Mouse (Mus musculus): ENCODE data around the gene Creb1.
"Not testable (repeated sequence)": the region's sequence is repeated elsewhere in the genome, so short reads cannot be mapped to it uniquely, and the experiment has no call there.

The Creb1 gene

GRCm38 (mm10) chr1:64623558-64624435, 91.4 kb downstream of the Creb1 start:
- DNase-seq: peak in 1 of 2 experiments; percentile 30

GRCm38 (mm10) chr1:64625214-64625613, 92.8 kb downstream of the Creb1 start:
- no peak for DNase-seq

GRCm38 (mm10) chr1:64631526-64631925, 99.1 kb downstream of the Creb1 start:
- no peak for DNase-seq

GRCm38 (mm10) chr1:64633237-64633636, 100.8 kb downstream of the Creb1 start:
- DNase-seq: no peak

GRCm38 (mm10) chr1:64635624-64636023, 103.2 kb downstream of the Creb1 start:
- no peak for DNase-seq

- DNase-seq: no peak
Measured at GRCm38 (mm10) chr1:64639279-64639678, 106.8 kb downstream of the Creb1 start.

GRCm38 (mm10) chr1:64641069-64641468, 108.6 kb downstream of the Creb1 start:
- DNase-seq: no peak

- not testable (repeated sequence) for DNase-seq
Measured at GRCm38 (mm10) chr1:64642541-64642940, 110.1 kb downstream of the Creb1 start.

GRCm38 (mm10) chr1:64644513-64644912, 112.1 kb downstream of the Creb1 start:
- DNase-seq: no peak

- DNase-seq: no peak
Measured at GRCm38 (mm10) chr1:64649362-64650124, 117.1 kb downstream of the Creb1 start.

- no peak for DNase-seq
Measured at GRCm38 (mm10) chr1:64653701-64654100, 121.3 kb downstream of the Creb1 start.

Measured in kidney, postnatal 4 days (tissue).